In the genomic region with DNA sequence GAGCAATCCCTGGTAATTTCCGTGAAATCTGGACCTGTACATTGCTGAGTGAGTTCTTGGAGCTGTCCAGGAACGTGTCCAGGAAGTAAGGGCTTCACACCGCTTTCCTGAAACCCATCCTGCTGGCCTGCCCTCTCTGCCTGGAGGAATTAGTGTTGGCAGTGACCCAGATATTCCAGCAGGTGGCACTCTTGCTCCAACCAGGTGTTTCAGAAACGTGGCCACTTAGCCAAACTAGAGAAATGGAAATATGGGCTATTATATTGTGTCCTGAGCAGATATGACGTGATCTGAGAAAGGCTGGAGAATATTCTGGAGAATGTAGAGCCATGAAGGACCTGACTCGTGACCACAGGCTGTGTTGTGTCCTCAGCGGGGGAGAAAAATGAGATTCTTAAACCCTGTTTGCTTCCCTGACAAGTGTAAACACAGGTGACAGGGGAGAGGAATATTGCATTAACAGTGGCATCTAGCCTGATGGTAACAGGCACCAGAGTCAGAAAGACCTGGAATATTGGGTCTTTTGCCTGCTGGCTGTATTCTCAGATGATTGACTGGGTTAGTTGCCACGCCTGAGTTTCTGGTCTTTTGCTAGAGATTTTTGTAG, we compare ENCODE assay signal across 8 mouse cellular contexts.
A peak's percentile ranks its signal among the peaks of the same experiment; 100 is the strongest.
DNase-seq lines count a peak whose midpoint lies in the region; ATAC-seq and TF ChIP-seq lines count a peak whose summit lies in the region.

No protein-coding gene starts in this region.

- peaks cover 11% of the 10 kb centered on the region for H3K27me3 ChIP-seq in megakaryocyte, embryonic 14.5 days (replicated peaks)

- H3K9me3 ChIP-seq in megakaryocyte, embryonic 14.5 days: no peaks in the 10 kb centered on the region

- peaks cover 49% of the 10 kb centered on the region for H3K4me1 ChIP-seq in megakaryocyte, embryonic 14.5 days

- ATAC-seq in activated CD4-positive, CD25-positive, alpha-beta regulatory T cell, adult 4 months: peak; percentile 54

- peak; percentile 97 for TF ChIP-seq CTCF in gastrocnemius, adult 2 months (IDR thresholded peaks at IDR 0.05)

- intact Hi-C loops in gastrocnemius, adult 2 months (cut with DNase I): loop anchor here (1.0 to 10.0 kb wide), 6 partner anchors 90 to 484 kb away; no protein-coding TSS in a partner anchor
- intact Hi-C loops in left cerebral cortex, postnatal 10 days (cut with DNase I): loop anchor here (2.0 kb wide), 2 partner anchors 430 to 484 kb away; no protein-coding TSS in a partner anchor

- DNase-seq in cerebellum, postnatal 36 days: peak; percentile 74 to 81
- peak; percentile 80 for DNase-seq in gastrocnemius, adult 2 months
- DNase-seq in hindlimb bud, embryonic 11.5 days (ENCODE audit: extremely low spot score, low read depth, low spot score): peak; percentile 81
- peak; percentile 82 to 84 for DNase-seq in left cerebral cortex, postnatal 10 days (ENCODE audit: extremely low spot score in 1 of 2, low spot score in 2 of 2)
- DNase-seq in right cerebral cortex, postnatal 10 days (ENCODE audit: low spot score in 2 of 2): peak; percentile 86 to 90
- DNase-seq in urinary bladder, postnatal 14 days (ENCODE audit: low spot score): peak; percentile 85

- no peaks in the 10 kb centered on the region for H3K36me3 ChIP-seq in megakaryocyte, embryonic 14.5 days (replicated peaks; ENCODE audit: low read length)

- H3K4me3 ChIP-seq in gastrocnemius, adult 2 months: no peak overlapping the region
- peak overlapping the region; percentile 2 for H3K4me3 ChIP-seq in megakaryocyte, embryonic 14.5 days (replicated peaks)

- peak overlapping the region; percentile 63 for H3K27ac ChIP-seq in gastrocnemius, adult 2 months
